Mouse (Mus musculus): ENCODE measurements around the gene Zc3h12b.
"Not testable (repeated sequence)": the region's sequence is repeated elsewhere in the genome, so short reads cannot be mapped to it uniquely, and the experiment has no call there.

Gene Zc3h12b

DNA sequence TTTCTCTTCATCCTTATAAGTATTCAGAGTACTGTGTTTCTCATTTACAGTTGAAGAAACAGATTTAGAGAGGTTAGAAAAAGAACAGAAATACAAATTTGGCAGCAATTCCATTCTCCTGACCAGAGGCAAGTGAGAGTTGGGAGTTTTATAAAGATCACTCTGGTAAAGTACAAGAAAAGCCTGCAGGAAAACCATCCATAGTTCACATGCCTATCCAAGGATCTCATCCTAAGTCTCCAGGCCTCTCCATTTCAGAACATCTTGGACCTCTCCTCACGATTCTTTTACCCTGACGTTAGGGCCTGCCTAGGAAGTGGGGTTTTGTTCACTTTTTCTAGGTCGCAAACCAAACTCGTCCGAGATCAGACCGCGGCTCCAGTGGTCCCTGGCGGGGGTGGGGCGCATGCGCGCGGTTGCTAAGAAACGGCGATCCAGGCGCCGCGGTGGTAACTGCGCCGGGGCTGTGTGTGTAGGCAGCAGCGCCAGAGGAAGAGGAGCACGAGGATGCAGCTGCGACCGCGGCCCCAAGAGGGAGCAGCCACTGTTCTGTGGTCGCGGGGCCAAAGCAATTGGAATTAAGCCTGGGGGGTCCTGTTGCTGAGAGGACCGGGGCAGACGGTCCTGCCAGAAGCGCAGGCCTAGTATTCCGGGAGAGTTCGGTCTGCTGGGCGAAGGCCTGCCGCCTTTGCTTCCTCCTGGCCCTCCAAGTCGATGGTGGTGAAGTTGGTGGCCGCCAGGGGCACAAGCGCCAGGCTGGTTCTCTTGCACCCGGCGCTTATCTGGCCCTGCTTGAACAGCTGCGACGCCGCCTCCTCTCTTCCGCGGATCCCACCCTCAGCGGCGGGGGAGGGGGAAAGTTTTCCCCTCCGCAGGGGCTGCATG is at the start of gene Zc3h12b:
Gene Zc3h12b (plus strand): TSS at position 452 of the 885 bp plus-strand sequence.
- peak; percentile 24 for DNase-seq (ENCODE audit: low spot score)

DNA sequence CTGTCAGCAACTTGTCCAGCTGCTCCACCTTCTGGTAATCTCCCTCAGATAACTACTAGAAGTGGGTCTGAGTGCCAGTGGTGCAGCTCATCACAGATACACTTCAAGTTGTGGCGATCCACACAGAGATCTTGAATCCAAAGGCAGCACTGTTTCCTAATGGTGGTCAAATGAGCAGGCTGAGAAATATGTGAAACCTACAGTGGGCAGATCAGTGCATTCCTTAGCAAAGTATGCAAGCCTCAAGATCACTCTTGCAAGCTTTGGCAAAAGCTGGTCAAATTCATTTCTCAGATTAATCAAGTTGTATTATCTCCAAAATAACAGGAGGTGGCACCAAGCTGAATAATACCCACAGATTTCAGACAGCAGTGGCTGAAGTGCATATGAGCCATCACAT is 29.3 kb upstream of the Zc3h12b start:
- DNase-seq (ENCODE audit: low spot score): no peak

DNA sequence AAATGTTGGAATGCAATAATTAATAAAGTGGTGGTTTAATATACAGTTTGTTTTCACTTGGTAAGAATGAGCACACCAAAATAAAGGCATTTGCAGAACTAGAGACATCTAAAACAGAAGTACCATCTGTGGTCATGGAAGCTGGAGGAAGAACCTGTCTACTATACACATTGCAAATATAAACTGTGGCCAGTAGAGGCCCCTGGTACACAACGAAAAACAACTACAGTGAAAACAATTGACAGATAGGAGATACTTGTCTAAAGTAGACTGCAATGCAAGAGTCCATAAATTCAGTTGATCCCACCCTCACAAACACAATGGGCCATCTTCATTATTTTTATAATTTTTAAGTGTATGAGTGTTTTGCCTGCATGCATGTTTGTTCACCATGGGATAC is 24.4 kb upstream of the Zc3h12b start:
- no peak for DNase-seq (ENCODE audit: low spot score)

DNA sequence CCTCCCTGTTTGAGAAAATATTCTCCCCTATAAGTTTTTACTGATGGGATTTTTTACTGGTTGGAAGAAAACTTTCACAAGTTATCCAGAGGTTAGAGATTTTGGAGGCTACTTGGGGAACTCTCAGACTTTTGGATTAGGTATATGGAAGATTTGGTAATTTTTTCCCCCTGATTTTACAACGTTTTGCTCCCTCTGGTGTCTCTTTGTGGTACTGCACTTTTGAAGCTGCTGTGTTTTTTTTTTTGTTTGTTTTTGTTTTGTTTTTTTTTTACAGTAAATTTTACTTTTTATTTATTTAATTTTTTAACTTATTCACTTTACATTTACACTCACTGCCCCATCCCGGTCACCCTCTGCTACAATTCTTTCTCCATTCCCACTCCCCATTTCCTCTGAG is 26.8 kb downstream of the Zc3h12b start:
- DNase-seq (ENCODE audit: low spot score): no peak

DNA sequence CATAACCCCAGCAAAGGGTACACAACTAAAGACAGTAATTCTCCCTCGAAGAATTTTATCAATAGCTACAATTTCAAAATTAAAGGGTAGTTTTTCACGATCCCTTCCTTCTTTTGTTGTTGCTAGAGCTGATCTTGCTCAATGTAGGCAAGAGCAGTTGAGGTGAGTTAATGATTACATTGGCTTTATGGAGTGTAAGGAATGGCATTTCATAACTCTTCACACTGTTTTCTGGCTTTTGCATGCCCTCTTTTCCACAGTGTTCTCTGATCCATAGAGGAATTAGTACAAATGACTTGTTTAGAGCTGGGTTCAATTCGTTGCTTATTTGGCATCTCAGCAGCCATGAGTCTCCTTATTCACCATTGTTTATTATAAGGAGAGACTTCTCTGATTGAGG is 84.4 kb downstream of the Zc3h12b start:
- DNase-seq (ENCODE audit: low spot score): no peak

DNA sequence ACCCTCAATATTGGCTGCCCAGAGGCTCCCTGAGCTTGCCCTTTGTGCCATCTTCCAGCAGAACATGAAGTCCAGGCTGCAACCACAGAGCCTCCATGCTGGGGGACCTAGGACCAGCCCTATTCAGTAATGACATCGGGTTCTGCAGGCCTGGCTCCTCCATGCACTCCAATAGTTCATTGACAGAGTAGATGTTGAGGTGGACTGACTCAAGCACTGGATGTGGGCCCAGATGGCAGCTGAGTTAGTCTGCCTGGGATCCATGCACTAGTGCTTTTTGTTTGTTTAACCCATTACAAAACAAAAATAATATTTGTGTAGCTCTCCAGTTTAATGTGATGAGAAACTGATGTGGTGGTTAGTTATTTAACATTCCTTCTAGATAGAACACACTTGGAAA is 90.3 kb downstream of the Zc3h12b start:
- DNase-seq (ENCODE audit: low spot score): no peak

DNA sequence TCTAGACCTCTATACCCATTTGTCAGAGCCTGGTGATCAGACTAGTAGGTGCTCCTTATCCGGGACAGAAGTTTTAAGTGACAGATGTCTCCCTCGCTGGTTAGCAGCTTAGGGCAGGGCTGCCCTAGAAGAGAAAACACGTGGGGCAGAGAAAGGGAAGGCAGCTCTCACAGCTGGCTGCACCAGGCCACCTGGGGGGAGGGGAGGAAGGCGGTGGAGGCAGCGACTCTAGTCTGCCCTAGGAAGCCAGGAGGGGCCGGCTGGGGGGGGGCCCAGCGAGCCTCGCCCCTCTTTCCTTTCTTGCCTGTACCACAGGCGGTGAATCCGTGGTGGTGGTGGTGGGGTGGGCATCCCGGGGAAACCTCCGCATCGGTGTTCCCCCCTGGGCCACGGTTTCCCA is 141.3 kb downstream of the Zc3h12b start:
- DNase-seq (ENCODE audit: low spot score): no peak

DNA sequence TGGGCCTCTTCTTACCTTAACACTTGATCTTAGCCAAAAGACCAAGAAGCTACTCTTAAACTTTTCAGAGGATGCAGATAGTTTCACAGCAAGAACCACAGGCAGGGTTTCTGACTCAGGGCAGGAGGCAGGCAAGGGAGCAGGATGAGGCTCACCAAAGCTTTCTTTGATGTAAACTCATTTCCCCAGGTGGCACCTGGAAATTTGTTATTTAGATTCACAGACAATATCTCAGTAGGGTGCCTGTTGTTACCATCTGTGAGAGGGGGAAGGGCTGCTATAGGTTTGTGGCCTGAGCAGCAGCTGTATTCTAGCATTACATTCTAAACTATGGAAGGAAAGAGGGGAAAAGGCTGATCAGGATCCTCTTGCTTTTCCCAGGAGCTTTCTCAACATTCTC is 169.6 kb downstream of the Zc3h12b start:
- no peak for DNase-seq (ENCODE audit: low spot score)

DNA sequence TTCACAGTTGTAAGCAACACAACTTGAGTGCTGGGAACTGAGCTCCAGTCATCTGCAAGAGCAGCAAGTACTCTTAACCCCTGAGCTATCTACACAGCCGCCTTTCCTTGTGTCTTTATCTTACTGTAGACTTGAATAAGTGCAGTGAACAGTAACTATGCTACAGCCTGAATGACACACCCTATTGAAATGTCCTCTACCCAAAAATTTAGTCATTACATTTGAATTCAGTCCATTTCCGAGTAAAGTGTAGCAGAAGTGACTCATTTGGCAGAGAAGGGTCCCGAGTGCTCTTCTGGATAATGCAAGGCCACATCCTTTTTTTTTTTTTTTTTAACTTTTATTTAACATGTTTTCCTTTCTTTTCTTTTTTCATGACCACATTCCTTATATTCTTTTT is 191.2 kb downstream of the Zc3h12b start:
- no peak for DNase-seq (ENCODE audit: low spot score)

DNA sequence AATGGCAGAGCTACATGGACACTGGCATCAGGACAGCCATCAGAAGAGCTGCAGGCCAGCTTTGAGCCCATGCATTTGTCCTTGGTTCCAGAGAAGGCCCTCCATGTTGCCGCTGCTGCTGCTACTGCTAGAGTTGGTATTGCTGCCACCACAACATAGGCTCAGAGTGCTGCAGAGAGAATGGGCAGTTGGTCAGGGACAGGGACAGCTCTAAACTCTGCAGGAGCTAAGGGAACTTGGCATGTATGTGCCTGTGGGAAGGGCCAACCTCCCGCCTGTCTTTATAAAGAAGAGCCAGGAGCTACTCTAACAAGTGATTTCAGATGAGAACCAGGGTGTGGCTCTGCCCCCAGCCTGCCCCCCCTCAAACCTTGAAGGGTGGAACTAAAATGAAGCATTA is 224.0 kb downstream of the Zc3h12b start:
- no peak for DNase-seq (ENCODE audit: low spot score)

DNA sequence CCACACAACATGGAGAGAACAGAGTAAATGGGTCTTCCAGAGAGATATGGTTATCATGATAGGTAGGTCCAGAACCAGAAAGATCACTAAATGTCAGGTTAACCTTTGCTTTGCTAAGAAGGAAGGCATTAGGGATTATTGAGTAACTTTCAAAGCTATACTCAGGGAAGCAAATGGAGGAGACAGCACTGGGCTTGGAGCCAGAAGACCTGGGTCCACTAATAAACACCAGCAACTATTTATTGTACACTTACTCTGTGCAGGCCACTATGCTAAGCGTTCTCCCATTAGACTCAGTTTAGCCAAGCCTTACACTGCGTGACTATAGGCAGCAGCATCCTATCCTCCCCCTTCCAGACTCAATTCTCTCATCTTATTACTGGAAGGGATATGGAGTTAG is 234.0 kb downstream of the Zc3h12b start:
- DNase-seq (ENCODE audit: low spot score): no peak

DNA sequence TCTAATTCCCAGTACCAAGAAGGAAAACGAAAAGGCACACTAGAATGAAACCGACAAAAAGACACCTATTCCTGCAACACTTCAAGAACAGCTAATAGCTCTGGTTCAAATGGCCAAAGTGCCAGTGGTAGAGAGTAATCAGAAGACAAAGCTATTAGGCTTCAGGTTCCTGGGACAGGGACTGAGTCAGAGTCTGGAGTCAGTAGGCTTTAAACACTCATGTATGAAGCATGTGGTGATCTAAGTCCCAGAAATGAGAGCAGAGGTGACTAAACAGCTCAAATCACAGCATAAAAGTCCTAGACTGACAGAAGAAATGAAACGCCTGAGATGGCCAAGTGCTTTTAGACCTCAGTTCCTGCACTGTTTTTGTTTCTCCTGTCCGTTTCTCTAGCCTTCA is 236.7 kb downstream of the Zc3h12b start:
- no peak for DNase-seq (ENCODE audit: low spot score)

DNA sequence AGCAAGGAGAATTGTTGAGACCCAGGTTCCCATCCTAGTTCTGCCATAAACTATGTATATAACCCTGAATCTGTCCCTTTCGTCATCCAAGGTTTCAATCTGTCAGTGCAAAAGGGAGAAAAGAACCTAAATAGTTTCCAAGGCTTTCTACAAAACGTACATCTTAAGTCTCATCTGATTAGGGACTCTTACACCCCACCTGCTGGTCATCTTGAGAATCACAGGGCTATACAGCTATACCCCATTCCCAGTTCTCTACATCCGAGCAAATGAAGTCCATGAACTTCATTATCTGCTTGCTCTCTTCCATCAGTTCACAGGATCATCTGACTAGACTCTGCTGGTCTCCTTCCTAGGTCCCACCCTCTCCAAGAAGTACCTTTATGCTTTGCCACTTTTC is 239.3 kb downstream of the Zc3h12b start:
- no peak for DNase-seq (ENCODE audit: low spot score)

DNA sequence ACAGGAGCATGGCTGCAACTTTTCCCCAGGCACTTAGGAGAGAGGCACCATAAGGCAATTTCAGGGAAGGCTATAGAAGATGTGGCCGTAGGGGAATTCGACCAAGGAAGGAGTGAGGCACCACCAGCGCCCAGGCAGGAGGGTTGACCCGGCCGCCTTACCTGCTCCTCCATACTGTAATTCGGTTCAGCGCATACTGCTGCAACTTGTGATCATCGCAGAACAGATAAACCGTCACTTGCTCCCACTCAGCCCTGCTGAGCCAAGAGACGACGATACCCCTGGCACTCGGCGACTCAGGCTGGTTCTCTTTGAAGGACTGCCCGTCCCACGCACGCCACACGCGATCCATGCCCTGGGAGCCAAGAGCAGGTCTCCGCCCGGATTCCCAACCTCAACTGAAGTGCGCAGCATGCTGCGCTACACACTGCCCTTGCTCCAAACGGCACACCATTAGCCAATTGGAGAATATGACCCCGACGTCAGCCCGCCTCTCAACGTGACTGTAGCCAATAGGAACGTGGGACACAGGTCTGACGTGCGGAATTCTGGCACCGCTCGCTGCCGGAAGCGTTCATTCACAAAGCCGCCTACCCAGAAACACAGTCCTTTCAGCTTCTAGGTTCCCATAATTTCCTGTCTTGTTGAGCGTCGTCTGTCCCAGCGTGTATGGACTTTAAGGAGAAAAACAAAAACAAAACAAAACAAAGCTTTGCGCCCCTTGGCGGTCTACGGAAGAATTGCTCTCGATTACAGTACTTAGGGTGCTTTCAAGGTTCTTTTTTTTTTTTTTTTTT is 245.2 kb downstream of the Zc3h12b start, which contains the start of gene Las1l:
Gene Las1l (minus strand): TSS at position 466 of the 797 bp plus-strand sequence.
- peak; percentile 52 for DNase-seq (ENCODE audit: low spot score)

DNA sequence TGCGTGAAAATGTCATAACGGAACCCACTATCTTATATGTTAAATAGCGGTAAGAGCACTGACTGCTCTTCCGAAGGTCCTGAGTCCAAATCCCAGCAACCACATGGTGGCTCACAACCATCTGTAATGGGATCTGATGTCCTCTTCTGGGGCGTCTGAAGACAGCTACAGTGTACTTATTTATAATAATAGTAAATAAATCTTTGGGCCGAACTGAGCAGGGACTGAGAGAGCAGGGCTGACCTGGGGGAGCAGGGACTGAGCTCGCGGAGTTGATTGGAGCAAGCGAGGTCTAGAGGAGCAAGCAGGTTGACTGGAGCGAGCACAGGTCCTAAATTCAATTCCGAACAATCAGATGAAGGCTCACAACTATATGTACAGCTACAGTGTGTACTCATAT is 246.0 kb downstream of the Zc3h12b start:
- DNase-seq (ENCODE audit: low spot score): not testable (repeated sequence)

DNA sequence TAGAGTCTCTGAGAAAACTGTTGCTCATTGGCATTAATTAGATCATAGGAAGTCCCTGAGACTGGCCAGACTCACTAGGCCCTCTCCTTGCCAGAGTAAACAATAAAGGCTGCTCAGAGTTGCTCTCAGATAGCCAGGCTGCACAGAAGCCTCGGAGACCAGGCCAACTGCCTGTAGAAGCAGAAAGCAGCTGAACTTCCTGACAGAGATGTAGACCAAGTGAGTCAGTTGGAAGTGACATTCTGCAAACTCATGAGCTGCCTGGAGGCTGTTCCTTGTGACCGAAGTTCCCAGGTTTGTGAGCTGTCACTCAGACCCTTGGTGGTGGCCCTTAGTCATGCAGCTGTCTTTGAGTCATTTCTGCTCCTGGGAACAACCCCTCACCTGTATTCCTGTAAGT is 251.9 kb downstream of the Zc3h12b start:
- DNase-seq (ENCODE audit: low spot score): no peak

DNA sequence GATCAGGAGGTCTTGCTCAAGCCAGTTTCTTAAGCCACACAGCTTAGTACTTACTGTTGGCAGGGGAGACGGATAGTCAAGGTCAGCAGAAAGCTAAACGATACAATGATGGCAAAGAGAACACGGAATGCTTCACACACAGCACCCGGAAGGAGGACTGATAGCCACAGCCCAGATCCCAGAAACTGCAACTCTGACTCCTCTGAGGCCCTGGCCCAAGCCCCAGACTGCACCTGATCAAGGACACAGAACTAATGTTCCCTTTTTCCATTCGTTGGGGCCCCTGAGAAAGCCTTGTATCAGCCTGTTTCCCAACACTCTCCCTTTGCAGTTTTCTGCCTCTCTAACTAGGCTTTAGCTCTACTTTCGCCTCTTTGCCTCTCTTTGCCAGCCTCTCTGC is 253.6 kb downstream of the Zc3h12b start:
- no peak for DNase-seq (ENCODE audit: low spot score)

DNA sequence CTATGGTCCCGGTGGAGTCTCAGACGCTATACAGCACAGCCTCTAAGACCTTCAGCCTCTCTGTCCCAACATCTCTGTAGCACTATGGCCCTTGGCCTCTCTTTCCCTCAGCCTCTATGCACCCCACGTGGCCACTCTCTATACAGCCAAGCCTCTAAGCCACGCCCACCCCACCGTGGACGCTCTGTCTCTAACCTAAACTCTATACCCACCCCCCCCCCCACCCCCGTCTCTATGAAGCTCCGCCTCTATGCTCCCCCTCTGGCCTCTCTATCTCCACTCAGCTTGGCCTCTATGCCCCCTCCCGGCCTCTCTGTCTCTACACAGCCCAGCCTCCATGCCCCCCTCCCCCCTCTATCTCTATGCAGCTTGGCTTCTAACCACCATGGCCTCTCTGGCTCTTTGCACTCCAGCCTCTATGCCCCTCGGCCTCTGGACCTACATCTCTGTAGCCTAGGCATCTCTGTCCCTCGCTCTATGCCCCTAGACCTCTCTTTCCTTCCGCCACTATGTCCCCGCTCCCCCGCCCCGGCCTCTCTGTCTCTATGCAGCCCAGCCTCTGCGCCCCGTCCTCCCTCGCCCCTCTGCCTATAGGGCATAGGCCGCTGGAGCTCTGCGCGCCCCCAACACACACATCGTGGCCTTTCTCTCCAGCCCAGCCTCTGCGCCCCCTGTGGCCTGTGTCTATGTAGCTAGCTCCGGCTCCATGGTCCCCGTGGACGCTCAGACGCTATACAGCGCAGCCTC is 256.5 kb downstream of the Zc3h12b start:
- no peak for DNase-seq (ENCODE audit: low spot score)

DNA sequence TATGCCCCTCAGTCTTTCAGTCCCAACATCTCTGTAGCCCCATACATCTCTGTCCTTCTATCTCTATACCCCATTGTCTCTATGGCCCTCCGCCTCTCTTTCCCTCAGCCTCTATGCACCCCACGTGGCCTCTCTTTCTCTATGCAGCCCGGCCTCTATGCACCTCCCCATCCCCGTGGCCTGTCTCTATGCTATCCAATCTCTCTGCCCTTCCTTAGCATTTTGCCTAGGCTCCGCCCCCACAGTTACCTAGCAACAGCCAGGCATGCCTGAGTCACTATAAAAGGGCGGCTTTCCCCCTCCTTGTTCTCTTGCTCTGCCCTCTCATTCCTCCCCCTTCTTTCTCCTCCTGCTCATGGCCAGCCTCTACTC is 257.1 kb downstream of the Zc3h12b start:
- peak; percentile 6 for DNase-seq (ENCODE audit: low spot score)

DNA sequence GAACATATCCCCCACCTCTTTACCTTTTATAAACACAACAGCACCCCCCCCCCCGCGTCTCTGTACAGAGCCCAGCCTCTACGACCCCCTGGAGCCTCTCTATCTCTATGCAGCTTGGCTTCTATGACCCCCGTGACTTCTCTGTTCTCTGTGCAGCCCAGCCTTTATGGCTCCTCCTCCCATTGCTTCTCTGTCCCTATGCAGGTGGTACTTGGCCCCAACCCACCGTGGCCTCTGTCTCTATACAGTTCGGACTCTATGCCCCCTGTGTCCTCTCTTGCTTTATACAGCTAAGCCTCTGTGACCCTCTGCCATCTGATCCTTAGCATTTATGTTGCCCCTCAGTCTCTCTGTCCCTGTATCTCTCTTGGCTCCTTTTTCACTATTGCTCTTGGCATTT is 257.6 kb downstream of the Zc3h12b start:
- DNase-seq (ENCODE audit: low spot score): no peak

DNA sequence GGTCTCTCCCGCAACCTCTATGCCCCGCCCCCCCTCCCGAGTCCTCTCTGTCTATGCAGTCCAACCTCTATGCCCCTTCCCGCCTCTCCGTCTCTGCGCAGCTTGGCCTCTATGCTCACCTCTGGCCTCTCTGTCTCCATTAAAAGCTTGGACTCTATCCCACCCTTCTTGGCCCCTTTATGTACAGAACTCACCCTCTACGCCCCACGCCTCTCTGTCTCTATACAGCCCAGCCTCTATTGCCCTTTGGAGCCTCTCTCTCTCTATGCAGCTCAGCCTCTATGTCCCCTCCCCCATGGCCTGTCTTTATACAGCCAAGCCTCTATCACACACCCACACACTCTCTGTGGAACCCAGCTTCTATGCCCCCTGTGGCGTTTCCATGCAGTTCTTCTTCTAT is 258.5 kb downstream of the Zc3h12b start:
- no peak for DNase-seq (ENCODE audit: low spot score)

Measured in ovary, postnatal 10 days (tissue).